Mouse (Mus musculus): ENCODE data around the gene Gm5134.
"Not testable (repeated sequence)": the region's sequence is repeated elsewhere in the genome, so short reads cannot be mapped to it uniquely, and the experiment has no call there.

Gene Gm5134

DNA sequence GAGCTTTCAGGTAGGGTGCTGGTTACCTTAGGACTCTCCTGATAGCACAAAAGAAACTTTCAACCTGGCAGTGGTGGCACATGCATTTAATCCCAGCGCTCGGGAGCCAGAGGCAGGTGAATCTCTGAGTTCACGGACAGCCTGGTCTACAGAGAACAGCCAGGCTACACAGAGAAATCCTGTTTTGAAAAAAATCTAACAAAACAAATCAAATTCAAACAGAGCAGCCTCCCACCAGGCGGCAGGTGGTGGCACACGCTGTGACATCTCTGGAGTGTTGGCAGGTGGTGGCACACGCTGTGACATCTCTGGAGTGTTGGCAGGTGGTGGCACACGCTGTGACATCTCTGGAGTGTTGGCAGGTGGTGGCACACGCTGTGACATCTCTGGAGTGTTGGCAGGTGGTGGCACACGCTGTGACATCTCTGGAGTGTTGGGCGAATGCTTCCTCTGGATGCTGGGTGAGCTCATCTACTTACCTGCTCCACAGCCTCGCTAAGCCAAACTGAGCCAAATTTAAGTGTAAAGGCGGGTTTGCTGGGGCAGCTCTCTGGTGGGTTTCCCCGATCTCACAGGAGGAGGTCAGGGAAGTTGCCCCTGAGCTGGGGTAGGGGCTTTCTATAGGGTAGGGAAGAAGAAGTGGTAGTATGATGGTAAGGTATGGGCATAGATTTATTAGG is 40.4 kb downstream of the Gm5134 start:
- not testable (repeated sequence) for DNase-seq (ENCODE audit: low spot score in 2 of 2)

DNA sequence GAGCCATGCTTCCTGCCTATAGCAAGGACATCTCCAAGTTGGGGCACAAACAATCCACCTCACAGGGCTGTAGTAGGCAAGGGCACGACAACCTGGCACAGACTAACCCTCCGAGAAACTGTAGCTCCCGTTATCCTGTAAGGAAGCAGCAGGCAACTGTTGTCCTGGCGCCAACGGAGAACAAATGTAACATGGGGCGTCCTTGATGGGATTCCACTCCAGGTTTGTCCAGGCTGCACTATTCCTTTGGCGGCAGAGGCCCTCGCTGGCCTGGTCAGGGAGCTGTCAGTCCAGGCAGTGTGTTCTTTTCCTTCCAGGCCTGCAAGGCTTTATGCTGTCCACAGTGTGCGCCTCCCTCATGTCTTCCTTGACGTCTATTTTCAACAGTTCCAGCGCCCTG is 41.1 kb downstream of the Gm5134 start:
- DNase-seq (ENCODE audit: low spot score in 2 of 2), result no peak

DNA sequence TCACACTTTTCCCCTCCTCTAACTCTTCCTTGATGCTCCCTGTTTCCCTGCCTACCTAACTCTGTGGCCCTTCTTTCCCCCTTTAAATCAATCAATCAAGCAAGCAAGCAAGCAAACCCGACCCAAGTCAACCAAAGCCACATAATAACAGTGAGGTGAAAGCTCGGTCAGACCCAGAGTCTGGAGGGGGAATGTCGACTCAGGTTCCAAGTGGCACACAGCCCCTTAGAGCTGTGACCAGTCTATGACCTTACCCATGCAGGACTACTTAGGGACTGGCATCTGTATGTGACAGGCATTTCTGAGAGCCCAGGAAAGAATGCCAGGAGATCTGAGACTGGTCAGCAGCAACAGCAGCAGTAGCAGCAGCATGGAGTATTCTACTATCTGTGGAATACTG is 42.0 kb downstream of the Gm5134 start:
- DNase-seq (ENCODE audit: low spot score in 2 of 2), result no peak

DNA sequence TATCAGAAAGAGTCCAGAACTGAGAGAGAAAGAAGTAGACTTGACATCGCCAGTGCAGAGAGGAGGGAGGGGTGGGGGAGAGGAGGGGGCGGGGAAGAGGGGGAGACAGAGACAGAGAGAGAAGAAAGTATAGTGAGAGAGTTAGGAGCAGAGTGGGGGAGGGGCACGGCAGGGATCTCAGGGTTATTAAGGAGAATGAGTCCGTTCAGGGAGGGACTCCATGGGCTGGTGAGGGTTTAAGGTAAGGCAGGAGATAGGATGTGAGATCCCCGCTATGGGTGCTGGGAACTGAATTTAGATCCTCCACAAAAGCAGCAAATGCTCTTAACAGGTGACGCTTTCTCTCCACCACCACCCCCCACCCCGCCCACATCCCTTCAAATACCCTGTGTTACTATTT is 46.8 kb downstream of the Gm5134 start:
- DNase-seq (ENCODE audit: low spot score in 2 of 2), result no peak

DNA sequence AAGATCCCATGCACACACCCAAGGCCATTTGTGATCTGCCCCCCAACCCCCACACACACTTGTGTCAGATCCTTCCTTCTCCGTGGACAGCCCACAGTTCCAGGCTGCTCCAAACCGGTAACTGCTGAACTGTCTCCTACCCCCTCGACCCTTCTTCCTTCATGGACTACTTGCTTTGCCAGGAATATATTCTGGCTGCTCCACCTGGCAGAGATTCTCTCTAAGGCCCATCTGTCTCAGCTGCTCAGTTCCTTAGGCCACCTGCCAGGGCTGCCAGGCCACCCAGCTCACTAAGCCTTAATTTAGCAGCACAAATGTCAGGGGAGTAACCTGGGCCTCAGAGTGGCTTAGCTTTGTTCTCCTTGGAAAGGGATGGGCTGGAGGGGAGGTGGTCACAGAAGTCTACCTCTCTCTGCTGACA is 47.8 kb downstream of the Gm5134 start:
- DNase-seq (ENCODE audit: low spot score in 2 of 2), result no peak

DNA sequence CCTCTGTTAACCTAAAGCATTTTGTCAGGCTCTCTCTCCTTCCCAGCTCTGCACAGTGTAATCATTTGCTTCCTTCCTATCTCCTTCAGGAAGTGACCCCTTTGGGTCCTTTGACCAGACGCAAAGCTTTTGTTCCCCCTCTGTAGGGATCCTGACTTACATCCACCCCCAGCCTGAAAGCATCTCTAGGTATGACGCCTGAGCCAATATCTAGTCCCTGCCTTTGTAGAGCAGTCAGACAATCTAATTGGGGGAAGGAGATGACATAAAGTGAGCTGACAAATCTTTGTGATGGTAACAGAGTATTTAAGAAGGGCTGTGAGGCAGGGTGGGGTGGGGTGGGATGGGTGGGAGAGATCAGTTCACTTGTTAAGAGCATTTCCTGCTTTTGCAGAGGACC is 48.3 kb downstream of the Gm5134 start:
- DNase-seq (ENCODE audit: low spot score in 2 of 2), result no peak

DNA sequence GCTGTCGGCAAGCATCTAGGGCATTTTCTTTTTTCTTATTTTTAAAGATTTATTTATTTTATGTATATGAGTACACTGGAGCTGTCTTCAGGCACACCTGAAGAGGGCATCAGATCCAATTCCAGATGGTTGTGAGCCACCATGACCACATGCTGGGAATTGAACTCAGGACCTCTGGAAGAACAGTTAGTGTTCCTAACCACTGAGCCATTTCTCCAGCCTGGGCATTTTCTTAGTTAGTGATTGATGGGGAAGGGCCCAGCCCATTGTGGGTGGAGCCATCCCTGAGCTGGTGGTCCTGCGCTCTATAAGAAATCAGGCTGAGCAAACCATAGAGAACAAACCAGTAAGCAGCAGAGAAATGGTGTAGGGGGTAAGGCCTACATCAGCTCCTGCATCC is 48.9 kb downstream of the Gm5134 start:
- no peak for DNase-seq (ENCODE audit: low spot score in 2 of 2)

DNA sequence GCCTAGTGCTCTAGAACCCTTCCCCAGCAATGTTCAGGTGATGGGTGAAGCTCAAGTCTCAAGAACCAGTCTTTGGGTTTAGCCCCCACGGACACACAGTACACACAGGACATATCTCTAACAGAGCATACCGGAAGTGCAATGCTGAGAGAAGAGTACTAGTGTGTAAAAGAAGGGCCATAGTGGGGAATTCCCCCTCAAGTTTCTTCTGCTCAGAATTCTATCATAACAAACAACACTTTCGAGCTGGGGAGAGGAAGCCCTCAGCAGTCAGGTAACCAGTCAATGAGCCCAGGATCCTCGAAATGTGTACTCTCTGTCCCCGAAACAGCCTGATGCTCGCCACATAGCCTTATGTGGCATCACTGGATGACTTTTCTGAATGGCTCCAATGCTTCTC is 52.1 kb downstream of the Gm5134 start:
- no peak for DNase-seq (ENCODE audit: low spot score in 2 of 2)

DNA sequence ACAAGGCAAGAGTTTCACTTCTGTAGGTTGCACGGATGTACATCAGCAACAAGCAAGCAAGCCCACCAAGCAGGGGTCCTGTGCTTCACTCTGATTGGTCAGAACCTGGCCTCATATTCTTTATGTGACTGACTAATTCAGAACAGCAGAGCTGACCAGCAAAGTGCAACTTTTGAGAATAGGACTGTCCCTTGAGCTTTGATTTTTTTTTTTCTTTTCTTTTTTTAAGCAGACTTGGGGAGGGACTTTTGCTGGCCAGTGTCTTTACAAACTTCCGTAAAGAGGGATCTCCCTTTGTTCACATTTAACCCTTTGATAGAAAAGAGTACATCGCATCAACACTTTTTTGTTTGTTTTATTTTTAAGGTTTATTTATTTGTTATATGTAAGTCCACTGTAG is 55.5 kb downstream of the Gm5134 start:
- no peak for DNase-seq (ENCODE audit: low spot score in 2 of 2)

DNA sequence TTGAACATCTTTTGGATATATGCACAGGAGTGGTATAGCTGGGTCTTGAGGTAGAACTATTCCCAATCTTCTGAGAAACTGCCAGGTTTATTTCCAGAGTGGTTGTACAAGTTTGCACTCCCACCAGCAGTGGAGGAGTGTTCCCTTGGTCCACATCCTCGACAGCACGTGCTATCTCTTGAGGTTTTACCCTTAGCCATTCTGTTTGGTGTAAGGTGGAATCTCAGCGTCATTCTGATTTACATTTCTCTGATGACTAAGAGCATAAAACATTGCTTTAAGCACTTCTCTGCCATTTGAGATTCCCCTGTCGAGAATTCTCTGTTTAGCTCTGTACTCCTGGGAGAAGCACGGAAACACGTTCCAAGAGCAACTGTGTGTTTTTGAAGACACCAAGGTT is 58.6 kb downstream of the Gm5134 start:
- no peak for DNase-seq (ENCODE audit: low spot score in 2 of 2)

DNA sequence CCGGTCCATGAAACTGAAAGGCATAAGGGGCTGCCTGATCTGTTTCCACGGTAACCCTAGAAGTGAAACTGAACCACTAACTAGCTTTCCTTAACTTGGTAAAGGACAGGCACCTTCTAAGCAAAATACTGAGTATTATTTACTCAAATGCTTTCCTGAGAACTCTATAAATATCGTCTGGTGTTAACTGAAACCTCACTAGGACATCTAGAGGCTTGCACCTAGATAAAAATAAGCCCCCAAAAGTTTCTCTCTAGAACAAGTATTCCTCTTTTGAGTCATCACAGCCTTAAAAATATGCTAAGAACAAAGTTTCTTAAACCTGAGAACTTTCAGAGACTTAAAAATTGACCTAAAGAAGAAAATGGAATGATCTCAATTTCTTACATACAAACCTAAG is 62.6 kb downstream of the Gm5134 start:
- DNase-seq (ENCODE audit: low spot score in 2 of 2), result no peak

DNA sequence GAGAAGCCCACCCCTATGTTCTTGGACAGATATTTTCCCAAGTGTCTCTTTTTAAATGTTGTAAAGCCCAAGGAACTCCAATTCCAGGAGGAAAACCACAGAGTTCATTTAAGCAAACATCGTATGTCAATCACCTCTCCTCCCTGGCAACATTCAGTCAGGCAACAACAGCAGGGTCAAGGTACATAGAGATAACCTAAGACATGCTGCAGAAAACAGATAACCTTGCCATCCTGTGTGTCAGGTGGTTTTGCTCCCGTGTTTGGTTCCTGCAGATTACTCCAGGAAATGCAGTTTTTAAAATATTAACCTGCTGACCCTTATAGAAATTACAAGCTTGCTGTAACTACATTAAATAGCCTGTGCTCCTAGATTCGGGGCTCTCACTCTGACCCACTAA is 67.4 kb downstream of the Gm5134 start:
- DNase-seq (ENCODE audit: low spot score in 2 of 2), result no peak

DNA sequence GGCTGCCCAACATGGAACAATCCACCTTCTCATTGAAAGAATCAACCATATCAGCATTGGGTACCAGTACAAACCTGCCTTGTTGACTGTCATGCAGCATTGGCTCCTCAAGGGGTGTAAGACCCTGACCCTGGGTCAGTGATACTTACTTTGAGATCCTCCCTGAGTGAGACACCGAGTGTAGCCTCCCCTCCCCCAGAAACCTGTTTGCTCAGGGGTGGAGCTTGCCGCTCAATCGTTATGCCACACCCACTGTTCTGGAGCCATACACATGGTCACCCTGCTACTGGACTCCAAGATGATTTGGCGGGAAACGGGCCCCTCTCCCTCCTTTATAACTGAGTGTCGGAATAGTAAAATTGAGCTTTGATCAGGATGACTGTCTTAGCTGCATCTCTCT is 69.6 kb downstream of the Gm5134 start:
- DNase-seq (ENCODE audit: low spot score in 2 of 2), result no peak

DNA sequence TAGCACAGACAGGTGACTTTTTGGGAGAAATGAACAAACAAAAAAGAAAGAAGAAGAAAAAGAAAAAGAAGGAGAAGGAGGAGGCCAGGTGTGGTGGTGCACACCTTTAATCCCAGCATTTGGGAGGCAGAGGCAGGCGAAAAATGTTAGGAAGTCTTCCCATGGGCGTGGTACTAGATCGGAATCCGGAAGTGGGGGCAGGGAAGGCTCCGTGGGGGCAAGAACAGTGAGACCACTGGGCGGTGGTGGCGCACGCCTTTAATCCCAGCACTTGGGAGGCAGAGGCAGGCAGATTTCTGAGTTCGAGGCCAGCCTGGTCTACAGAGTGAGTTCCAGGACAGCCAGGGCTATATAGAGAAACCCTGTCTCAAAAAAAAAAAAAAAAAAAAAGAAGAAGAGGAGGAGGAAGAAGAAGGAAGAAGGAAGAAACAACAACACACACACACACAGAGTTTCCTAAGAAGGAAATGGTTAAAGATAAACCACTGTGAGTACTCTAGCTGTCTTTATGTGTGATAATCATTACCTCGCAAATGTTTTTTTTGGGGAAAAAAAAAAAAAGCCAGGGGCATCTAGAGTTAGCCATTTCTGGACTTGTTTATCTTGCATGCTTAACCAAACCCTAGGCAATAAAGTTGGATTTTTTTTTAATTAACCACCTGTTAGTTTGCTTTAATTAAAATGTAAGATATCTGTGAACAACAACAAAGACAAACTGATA is 71.3 kb downstream of the Gm5134 start:
- DNase-seq (ENCODE audit: low spot score in 2 of 2), result no peak

DNA sequence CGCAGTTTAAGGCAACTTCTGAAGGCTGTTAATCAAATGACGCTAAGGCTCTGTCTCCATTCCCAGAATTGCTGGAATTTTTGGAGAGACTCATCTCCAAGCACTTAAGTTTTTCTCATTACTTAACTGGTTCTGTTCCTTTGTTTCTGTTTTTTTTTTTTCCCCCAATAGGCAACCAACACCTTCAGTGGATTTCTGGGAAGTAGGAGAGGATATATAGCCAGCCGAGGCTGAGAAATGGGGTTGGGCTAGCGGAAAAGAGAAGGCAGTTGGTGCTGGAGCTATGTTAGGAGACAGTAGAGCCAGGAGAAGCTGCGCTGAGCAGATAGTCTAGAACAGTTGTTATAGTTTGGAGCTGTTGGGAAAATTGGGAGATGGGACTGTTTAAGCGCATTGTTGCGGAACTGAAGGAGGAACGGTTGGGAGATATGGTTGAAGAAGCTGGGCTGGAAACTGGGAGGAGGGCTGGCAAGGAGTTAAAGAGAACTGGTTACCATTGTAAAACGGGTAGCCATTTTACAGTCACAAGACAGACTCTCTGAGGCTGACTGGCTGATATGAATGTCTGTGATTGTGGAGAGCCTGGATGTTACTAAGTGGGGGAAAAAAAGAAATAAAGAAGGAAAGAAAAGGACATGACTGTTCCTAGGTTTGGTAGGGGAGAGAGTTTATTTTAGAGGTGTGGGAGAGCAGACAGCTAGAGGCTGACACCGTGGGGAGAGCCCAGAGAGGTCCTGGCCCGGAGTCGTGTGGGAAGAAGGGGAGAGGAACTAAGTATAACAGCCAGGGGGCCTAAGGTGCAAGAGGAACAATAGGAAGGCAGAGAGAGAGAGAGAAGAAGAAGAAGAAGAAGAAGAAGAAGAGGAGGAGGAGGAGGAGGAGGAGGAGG is 73.1 kb downstream of the Gm5134 start:
- DNase-seq (ENCODE audit: low spot score in 2 of 2), result no peak

DNA sequence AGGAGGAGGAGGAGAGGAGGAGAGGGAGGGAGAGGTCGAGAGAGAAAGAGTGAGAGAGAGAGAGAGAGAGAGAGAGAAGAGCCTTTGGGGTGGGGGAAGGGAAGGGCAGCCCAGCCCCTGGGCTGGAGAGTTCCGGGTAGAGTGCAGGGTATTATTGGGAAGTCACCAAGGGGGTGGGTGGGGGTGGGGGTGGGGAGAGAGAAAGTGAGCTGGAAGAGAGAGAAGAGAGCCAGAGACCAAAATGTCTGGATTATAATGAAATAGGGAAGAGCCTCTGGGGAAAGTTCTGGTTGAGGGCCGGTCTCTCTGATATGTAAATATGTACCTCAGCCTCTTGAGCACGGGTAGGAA is 73.7 kb downstream of the Gm5134 start:
- DNase-seq (ENCODE audit: low spot score in 2 of 2), result no peak

DNA sequence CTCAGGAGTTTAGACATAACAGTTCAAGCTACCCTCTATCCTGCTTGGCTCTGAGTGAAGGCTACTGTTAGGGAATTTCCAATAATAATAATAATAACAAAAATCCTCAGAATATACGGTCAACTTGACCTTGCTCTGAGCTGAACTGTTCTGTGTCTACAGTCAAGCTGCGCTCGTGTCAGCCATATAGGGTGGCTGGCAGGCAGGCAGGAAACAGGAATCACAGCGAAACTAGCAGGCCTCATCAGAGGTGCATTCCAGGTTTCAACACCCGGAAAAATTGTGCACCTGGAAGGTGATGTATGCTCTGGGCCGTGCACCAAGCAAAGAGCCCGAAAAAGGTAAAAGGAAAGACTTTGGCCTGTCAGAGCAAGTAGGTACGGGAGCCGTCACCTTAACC is 74.1 kb downstream of the Gm5134 start:
- DNase-seq (ENCODE audit: low spot score in 2 of 2), result no peak

DNA sequence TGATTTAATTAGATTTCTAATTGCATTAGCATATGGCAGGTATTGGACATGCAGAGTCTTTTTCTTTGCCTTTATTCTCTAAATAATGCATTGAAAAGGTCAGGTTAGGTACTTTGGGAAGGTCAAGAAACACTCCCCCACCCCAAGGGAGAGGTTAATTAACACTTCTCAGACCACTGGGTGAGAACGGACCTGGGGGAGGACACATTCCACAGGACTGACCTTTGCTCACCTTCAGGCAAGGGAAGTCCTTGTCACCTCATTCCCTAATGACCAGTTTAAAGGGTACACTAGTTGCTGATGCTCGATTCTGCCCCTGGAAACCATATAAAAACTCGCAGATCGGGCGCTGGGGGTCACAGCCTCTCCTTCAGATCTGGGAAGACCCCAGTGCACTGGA is 75.0 kb downstream of the Gm5134 start:
- DNase-seq (ENCODE audit: low spot score in 2 of 2), result no peak

DNA sequence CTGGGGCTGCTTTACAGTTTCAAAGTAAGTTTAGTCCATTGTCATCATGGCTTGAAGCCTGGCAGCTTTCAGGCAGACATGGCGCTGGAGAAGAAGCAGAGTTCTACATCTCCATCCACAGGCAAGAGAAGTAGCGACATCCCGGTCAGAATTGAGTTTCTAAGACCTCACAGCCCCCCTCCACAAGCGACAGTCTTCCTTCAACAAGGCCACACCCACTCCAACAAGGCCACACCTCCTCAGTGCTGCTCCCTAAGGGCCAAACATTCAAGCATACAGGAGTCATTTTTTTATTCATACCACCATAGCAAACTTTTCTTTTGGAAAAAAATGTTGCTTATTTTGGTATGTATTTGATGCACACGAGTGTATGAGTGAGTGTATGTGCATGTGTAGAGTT is 76.2 kb downstream of the Gm5134 start:
- DNase-seq (ENCODE audit: low spot score in 2 of 2), result no peak

DNA sequence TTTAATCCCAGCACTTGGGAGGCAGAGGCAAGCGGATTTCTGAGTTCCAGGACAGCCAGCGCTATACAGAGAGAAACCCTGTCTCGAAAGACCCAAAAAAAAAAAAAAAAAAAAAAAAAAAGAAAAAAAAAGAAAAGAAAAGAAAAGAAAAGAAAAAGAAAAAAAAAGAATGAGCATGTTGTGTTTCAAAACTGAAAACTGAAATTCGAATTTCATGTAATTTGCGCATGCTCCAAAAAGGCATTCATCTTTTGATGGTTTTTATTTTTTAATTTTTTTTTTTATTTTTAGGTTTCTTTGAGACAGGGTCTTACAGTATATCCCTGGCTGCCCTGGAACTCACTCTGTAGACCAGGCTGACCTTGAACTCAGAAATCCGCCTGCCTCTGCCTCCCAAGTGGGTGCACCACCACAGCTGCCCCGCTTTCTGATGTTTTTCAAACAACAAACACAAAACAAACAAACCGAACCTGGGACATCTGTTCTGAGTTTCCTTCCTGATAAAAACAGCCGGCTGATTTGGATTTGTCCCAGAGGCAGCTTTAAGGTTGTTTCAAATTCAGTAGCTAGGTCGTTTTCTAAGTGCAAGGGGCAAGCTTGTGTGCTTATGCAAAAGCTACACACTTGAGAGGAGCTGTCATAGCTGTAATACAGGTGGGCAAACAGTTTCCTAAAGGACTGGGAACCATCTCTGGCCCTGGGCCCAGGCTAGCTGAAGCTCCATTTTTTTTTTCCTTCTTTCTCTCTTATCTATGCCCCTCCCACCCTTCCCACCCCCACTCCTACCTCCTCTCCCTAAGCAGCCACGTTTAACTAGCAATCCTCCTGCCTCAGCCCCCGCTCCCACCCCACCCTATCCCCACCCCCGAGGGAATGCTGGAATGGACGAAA is 77.4 kb downstream of the Gm5134 start:
- DNase-seq (ENCODE audit: low spot score in 2 of 2), result peak in 1 of 2 experiments; percentile 2

DNA sequence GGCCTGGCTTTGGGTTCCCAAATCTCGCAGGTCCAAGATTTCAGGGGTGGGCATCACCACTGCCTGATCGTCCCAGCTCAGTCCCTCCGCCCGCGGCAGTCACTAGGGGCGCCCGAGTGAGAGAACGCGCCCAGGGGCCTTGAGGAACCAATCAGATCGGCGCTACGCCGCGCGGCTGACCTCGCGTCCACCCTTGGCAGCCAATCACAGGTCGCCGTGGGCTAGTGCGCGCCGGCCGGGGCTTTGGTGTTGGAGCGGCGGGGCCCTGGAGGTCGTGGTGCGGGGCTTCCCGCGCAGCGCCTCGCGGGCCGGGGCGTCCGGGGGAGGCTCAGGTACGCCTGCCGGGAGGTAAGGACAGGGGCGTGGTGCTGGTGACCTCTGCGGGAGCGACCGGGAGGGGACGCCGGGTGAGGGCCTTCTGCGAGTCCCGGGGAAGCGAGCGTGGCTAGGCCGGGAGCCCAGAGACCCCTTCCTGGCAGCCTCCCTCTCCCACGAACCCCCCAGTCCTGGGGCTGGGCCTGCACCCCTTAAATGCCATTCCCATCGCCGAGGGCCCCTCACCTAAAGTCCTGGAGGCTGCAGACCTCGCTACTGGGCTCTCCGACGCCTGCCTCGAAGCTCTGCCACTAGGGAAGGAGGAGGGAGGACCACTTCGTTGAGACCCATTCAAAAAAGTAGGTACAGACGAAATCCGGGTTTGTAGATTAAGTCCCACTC is 78.2 kb downstream of the Gm5134 start, which contains the start of gene Zfp280b:
Gene Zfp280b (plus strand): TSS at position 249 of the 717 bp plus-strand sequence.
- DNase-seq (ENCODE audit: low spot score in 2 of 2), result peak; percentile 82 to 88

All from natural killer cell, adult 2 months (primary cell).